Mouse (Mus musculus) bone marrow macrophage, adult 2 months (primary cell): ENCODE data around the gene Traf1.

Experiments
- CTCF ChIP-seq: IDR thresholded peaks from 2 replicates; pipeline ENCODE4 v1.5.1; 2012; ENCODE audit warnings: low read depth, mild to moderate bottlenecking, low read length, moderate library complexity
- POLR2A ChIP-seq: IDR thresholded peaks from 2 replicates; pipeline ENCODE4 v1.6.1; 2012; ENCODE audit warnings: mild to moderate bottlenecking, low read depth, low read length, borderline replicate concordance

- TF ChIP-seq POLR2A, result no peak
- no peak for TF ChIP-seq CTCF
Observed at GRCm38 (mm10) chr2:34893950-34894349, 67.6 kb downstream of the Traf1 start.
